Mouse (Mus musculus) cerebellum, adult (tissue): Measurements from ENCODE around the gene Hba-a2.

Experiments
- ATAC-seq: cut with Nextera tagmentation; 2 replicates; pipeline ENCODE4 v1.9.2; 2017; ENCODE audit warnings: mild to moderate bottlenecking, moderate library complexity, mixed read lengths; ENCODE audit not compliant: insufficient number of reproducible peaks, low FRiP score, low TSS enrichment

The Hba-a2 gene

GRCm38 (mm10) chr11:32309446-32309845 lies 13.2 kb downstream of the Hba-a2 start:
- no peak for ATAC-seq

GRCm38 (mm10) chr11:32309928-32310327 lies 13.6 kb downstream of the Hba-a2 start:
- ATAC-seq: no peak

GRCm38 (mm10) chr11:32316009-32316408 lies 19.7 kb downstream of the Hba-a2 start:
- no peak for ATAC-seq

GRCm38 (mm10) chr11:32320507-32321195 lies 24.4 kb downstream of the Hba-a2 start:
- no peak for ATAC-seq

- peak; percentile 36; the same call in 1 of the 2 replicates for ATAC-seq
Measured at GRCm38 (mm10) chr11:32321196-32321565, 24.9 kb downstream of the Hba-a2 start.

- ATAC-seq: peak; percentile 82
Measured at GRCm38 (mm10) chr11:32324609-32325008, 28.3 kb downstream of the Hba-a2 start.

- ATAC-seq: no peak
Measured at GRCm38 (mm10) chr11:32331075-32331474, 34.8 kb downstream of the Hba-a2 start.

- no peak for ATAC-seq
Measured at GRCm38 (mm10) chr11:32331861-32332260, 35.6 kb downstream of the Hba-a2 start.

GRCm38 (mm10) chr11:32333235-32333634 lies 36.9 kb downstream of the Hba-a2 start:
- no peak for ATAC-seq

GRCm38 (mm10) chr11:32336435-32336907 lies 40.2 kb downstream of the Hba-a2 start:
- no peak for ATAC-seq

- no peak for ATAC-seq
Measured at GRCm38 (mm10) chr11:32339131-32339531, 42.8 kb downstream of the Hba-a2 start.

- ATAC-seq: no peak
Measured at GRCm38 (mm10) chr11:32340476-32341473, 44.5 kb downstream of the Hba-a2 start.

- no peak for ATAC-seq
Measured at GRCm38 (mm10) chr11:32342770-32343191, 46.5 kb downstream of the Hba-a2 start.

- ATAC-seq: no peak
Measured at GRCm38 (mm10) chr11:32343350-32343749, 47.1 kb downstream of the Hba-a2 start.

GRCm38 (mm10) chr11:32345504-32346297 lies 49.4 kb downstream of the Hba-a2 start:
- no peak for ATAC-seq
